In the genomic region with DNA sequence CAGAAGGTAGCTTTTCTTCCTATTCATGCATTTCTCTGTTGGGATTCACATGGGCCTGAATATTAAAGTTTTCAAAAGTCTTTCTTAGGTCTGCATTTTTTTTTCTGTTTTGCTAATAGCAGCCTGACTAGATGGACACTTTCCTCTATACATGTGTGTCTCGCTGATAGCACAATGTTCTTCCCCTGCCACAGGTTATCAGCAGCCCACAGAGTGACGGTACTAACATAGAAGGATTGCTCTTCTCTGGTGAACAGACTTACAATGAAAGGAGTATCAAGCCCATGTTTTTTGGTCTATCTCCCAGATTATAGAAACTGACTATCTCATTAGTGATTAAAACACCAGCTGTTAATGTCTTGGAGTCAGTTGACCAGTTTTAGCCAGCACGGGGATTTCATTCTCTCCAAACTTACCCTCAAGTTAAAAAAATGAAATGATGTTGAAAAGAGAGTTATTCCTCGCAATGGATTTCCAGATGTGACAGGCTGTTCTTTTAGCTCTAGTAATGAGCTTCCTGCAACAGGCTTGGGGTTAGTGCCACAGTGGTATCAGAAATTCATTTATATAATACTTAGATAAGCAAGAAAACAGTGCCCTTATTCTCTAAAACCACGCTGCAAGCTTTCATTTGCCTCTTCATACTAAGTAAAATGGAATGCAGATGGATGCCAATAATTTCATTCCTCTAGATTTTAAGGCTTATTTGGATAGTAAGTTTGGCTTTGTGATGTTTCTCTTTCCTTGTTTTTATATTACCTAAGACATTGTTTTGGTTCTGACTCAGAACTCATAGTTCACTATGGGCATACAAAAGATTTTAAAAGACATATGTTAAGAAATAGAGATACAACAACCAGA, we compare ENCODE assay signal across 19 mouse cellular contexts.
DNase-seq lines count a peak whose midpoint lies in the region; ATAC-seq and TF ChIP-seq lines count a peak whose summit lies in the region.
"Had no signal": no experiment of that assay in that cellular context is flagged by ENCODE, and none has a peak within 500 bp of the region (broad histone marks: within the 10 kb centered on the region; RNA-seq: fewer than 3 reads in every experiment).

No protein-coding gene starts in this region.

- no peak for TF ChIP-seq EP300 in lung, postnatal 0 days (IDR thresholded peaks at IDR 0.05)

- H3K27me3 ChIP-seq in heart, embryonic 11.5 days (ENCODE audit: control insufficient read depth, insufficient read depth, low read length) = no peaks in the 10 kb centered on the region
- H3K27me3 ChIP-seq in lung, postnatal 0 days (replicated peaks; ENCODE audit: insufficient read depth, low read length) = no peaks in the 10 kb centered on the region
- H3K27me3 ChIP-seq in intestine, embryonic 16.5 days (replicated peaks; ENCODE audit: control insufficient read depth, insufficient read depth, low read length) = no peaks in the 10 kb centered on the region
- H3K27me3 ChIP-seq: embryonic facial prominence, embryonic 13.5 days; hindbrain, embryonic 15.5 days; intestine, embryonic 15.5 days; midbrain, embryonic 12.5 days had no signal

- H3K4me2 ChIP-seq in heart, embryonic 11.5 days = no peak overlapping the region
- H3K4me2 ChIP-seq in lung, postnatal 0 days (replicated peaks; ENCODE audit: low read depth, low read length) = no peak overlapping the region
- no peak overlapping the region for H3K4me2 ChIP-seq in intestine, embryonic 16.5 days (ENCODE audit: low read depth, low read length)
- H3K4me2 ChIP-seq: embryonic facial prominence, embryonic 13.5 days; hindbrain, embryonic 15.5 days; intestine, embryonic 15.5 days; midbrain, embryonic 12.5 days had no signal

- WGBS in heart, embryonic 11.5 days (ENCODE audit: insufficient replicate concordance) = 60% methylated on average over 5 of the region's 5 CpGs
- 68% methylated on average over 5 of the region's 5 CpGs for WGBS in lung, postnatal 0 days
- 72% methylated on average over 5 of the region's 5 CpGs for WGBS in intestine, embryonic 16.5 days

- TF ChIP-seq POLR2A in embryonic fibroblast, embryonic 13.5 days (IDR thresholded peaks at IDR 0.05; ENCODE audit: low read depth, low read length) = no peak

- H3K9ac ChIP-seq in heart, embryonic 11.5 days (ENCODE audit: low read depth, low read length) = no peak overlapping the region
- H3K9ac ChIP-seq in lung, postnatal 0 days (replicated peaks; ENCODE audit: low read depth) = no peak overlapping the region
- no peak overlapping the region for H3K9ac ChIP-seq in intestine, embryonic 16.5 days (ENCODE audit: low read depth, low read length)
- H3K9ac ChIP-seq: embryonic facial prominence, embryonic 13.5 days; hindbrain, embryonic 15.5 days; intestine, embryonic 15.5 days; midbrain, embryonic 12.5 days had no signal

- no peak for TF ChIP-seq CTCF in lung, postnatal 0 days (IDR thresholded peaks at IDR 0.05)
- no peak for TF ChIP-seq CTCF in embryonic fibroblast, embryonic 13.5 days (IDR thresholded peaks at IDR 0.05; ENCODE audit: borderline replicate concordance, insufficient read depth, low read length)

- H3K9me3 ChIP-seq in heart, embryonic 11.5 days (replicated peaks; ENCODE audit: control insufficient read depth, low read length) = no peaks in the 10 kb centered on the region
- H3K9me3 ChIP-seq in lung, postnatal 0 days (ENCODE audit: low read length) = no peaks in the 10 kb centered on the region
- H3K9me3 ChIP-seq in intestine, embryonic 16.5 days (ENCODE audit: control insufficient read depth, low read length) = no peaks in the 10 kb centered on the region
- H3K9me3 ChIP-seq: embryonic facial prominence, embryonic 13.5 days; hindbrain, embryonic 15.5 days; intestine, embryonic 15.5 days; limb, embryonic 10.5 days; midbrain, embryonic 12.5 days had no signal

- no peaks in the 10 kb centered on the region for H3K36me3 ChIP-seq in heart, embryonic 11.5 days (ENCODE audit: control insufficient read depth, insufficient read depth, low read length)
- no peaks in the 10 kb centered on the region for H3K36me3 ChIP-seq in lung, postnatal 0 days (ENCODE audit: insufficient read depth, low read length)
- H3K36me3 ChIP-seq in intestine, embryonic 16.5 days (ENCODE audit: control insufficient read depth, insufficient read depth, low read length) = no peaks in the 10 kb centered on the region
- H3K36me3 ChIP-seq: embryonic facial prominence, embryonic 13.5 days; G1E; hindbrain, embryonic 15.5 days; intestine, embryonic 15.5 days; limb, embryonic 10.5 days; midbrain, embryonic 12.5 days had no signal

- peak; percentile 89 for DNase-seq in heart, adult 11 months
- peak; percentile 29 for DNase-seq in lung, postnatal 0 days (ENCODE audit: low spot score)
- DNase-seq in lung, adult 18-20 months = no peak
- DNase-seq in skeletal muscle tissue, adult 2 months (ENCODE audit: low read depth, low spot score) = peak; percentile 13
- no peak for DNase-seq in frontal cortex, postnatal 36 days (ENCODE audit: low spot score in 2 of 2)
- DNase-seq: adrenal gland, adult 2 months; cerebellum, postnatal 10 days; kidney, postnatal 36 days; thymus, postnatal 36 days had no signal

- no peaks in the 10 kb centered on the region for H3K4me1 ChIP-seq in heart, embryonic 11.5 days (ENCODE audit: control insufficient read depth, insufficient read depth, low read length)
- H3K4me1 ChIP-seq in lung, postnatal 0 days (ENCODE audit: insufficient read depth, low read depth, low read length) = no peaks in the 10 kb centered on the region
- peaks cover 4% of the 10 kb centered on the region for H3K4me1 ChIP-seq in embryonic fibroblast, embryonic 13.5 days (ENCODE audit: control insufficient read depth, insufficient read depth, low read length)
- no peaks in the 10 kb centered on the region for H3K4me1 ChIP-seq in intestine, embryonic 16.5 days (ENCODE audit: control insufficient read depth, insufficient read depth, low read length)
- H3K4me1 ChIP-seq: embryonic facial prominence, embryonic 13.5 days; hindbrain, embryonic 15.5 days; intestine, embryonic 15.5 days; limb, embryonic 10.5 days; midbrain, embryonic 12.5 days had no signal

- no peak overlapping the region for H3K4me3 ChIP-seq in heart, embryonic 11.5 days (ENCODE audit: low read depth, low read length)
- H3K4me3 ChIP-seq in lung, postnatal 0 days (ENCODE audit: low read depth, low read length) = no peak overlapping the region
- H3K4me3 ChIP-seq in embryonic fibroblast, embryonic 13.5 days (ENCODE audit: insufficient read depth, low read length) = no peak overlapping the region
- H3K4me3 ChIP-seq in intestine, embryonic 16.5 days (ENCODE audit: low read length) = no peak overlapping the region
- H3K4me3 ChIP-seq: embryonic facial prominence, embryonic 13.5 days; hindbrain, embryonic 15.5 days; intestine, embryonic 15.5 days; limb, embryonic 10.5 days; midbrain, embryonic 12.5 days had no signal

- H3K27ac ChIP-seq in heart, embryonic 11.5 days (ENCODE audit: low read depth, low read length) = no peak overlapping the region
- no peak overlapping the region for H3K27ac ChIP-seq in lung, postnatal 0 days (ENCODE audit: low read length)
- H3K27ac ChIP-seq in embryonic fibroblast, embryonic 13.5 days (ENCODE audit: insufficient read depth, low read length) = peak overlapping the region; percentile 61
- no peak overlapping the region for H3K27ac ChIP-seq in intestine, embryonic 16.5 days (ENCODE audit: low read length)
- H3K27ac ChIP-seq: embryonic facial prominence, embryonic 13.5 days; hindbrain, embryonic 15.5 days; intestine, embryonic 15.5 days; limb, embryonic 10.5 days; midbrain, embryonic 12.5 days had no signal

- no peak for ATAC-seq in heart, embryonic 11.5 days (replicated peaks; ENCODE audit: insufficient number of reproducible peaks, low FRiP score, low TSS enrichment)
- ATAC-seq in lung, postnatal 0 days = no peak
- no peak for ATAC-seq in intestine, embryonic 16.5 days
- ATAC-seq: forebrain, embryonic 16.5 days; intestine, embryonic 15.5 days had no signal

Comparison
In these comparisons a context has a peak if more than half of its experiments do, and no peak if none do; other contexts are left out.
1. DNase-seq: peak in heart, adult 11 months (single experiment), lung, postnatal 0 days (single experiment) and skeletal muscle tissue, adult 2 months (single experiment); none in lung, adult 18-20 months (0 of 2) and frontal cortex, postnatal 36 days (0 of 2).